Mouse (Mus musculus): ENCODE data around the gene Arsb. TPM values are rescaled to one million over a fixed set of nuclear protein-coding genes. Genes with fewer than 3 reads are reported as not detected.

Arsb gene
- total RNA-seq, 2 experiments from 2014 or later = 78.5 to 79.3 TPM

- DNase-seq (ENCODE audit: low spot score in 2 of 2) = no peak
These were observed 148.8 kb downstream of the Arsb start for GRCm38 (mm10) chr13:93920080-93920785.

- DNase-seq (ENCODE audit: low spot score in 2 of 2) = no peak
These were observed 149.4 kb downstream of the Arsb start for GRCm38 (mm10) chr13:93920786-93921300.

- no peak for DNase-seq (ENCODE audit: low spot score in 2 of 2)
These were observed 150.6 kb downstream of the Arsb start for GRCm38 (mm10) chr13:93921831-93922565.

- DNase-seq (ENCODE audit: low spot score in 2 of 2) = no peak
These were observed 151.1 kb downstream of the Arsb start for GRCm38 (mm10) chr13:93922566-93922910.

GRCm38 (mm10) chr13:93924735-93925432 lies 153.5 kb downstream of the Arsb start:
- DNase-seq (ENCODE audit: low spot score in 2 of 2) = no peak

GRCm38 (mm10) chr13:93930561-93931340 lies 159.3 kb downstream of the Arsb start:
- DNase-seq (ENCODE audit: low spot score in 2 of 2) = peak; percentile 64 to 71

GRCm38 (mm10) chr13:93936455-93936854 lies 165.0 kb downstream of the Arsb start:
- no peak for DNase-seq (ENCODE audit: low spot score in 2 of 2)

GRCm38 (mm10) chr13:93938118-93938517 lies 166.7 kb downstream of the Arsb start:
- DNase-seq (ENCODE audit: low spot score in 2 of 2) = no peak

- no peak for DNase-seq (ENCODE audit: low spot score in 2 of 2)
These were observed 168.1 kb downstream of the Arsb start for GRCm38 (mm10) chr13:93939363-93940127.

GRCm38 (mm10) chr13:93940742-93941531 lies 169.5 kb downstream of the Arsb start:
- no peak for DNase-seq (ENCODE audit: low spot score in 2 of 2)

GRCm38 (mm10) chr13:93950996-93951395 lies 179.6 kb downstream of the Arsb start:
- no peak for DNase-seq (ENCODE audit: low spot score in 2 of 2)

- no peak for DNase-seq (ENCODE audit: low spot score in 2 of 2)
These were observed 180.1 kb downstream of the Arsb start for GRCm38 (mm10) chr13:93951555-93951954.

GRCm38 (mm10) chr13:93952466-93952865 lies 181.0 kb downstream of the Arsb start:
- no peak for DNase-seq (ENCODE audit: low spot score in 2 of 2)

- no peak for DNase-seq (ENCODE audit: low spot score in 2 of 2)
These were observed 186.5 kb downstream of the Arsb start for GRCm38 (mm10) chr13:93957907-93958306.

- DNase-seq (ENCODE audit: low spot score in 2 of 2) = no peak
These were observed 194.8 kb downstream of the Arsb start for GRCm38 (mm10) chr13:93966271-93966670.

- DNase-seq (ENCODE audit: low spot score in 2 of 2) = peak; percentile 27 to 38
These were observed 195.7 kb downstream of the Arsb start for GRCm38 (mm10) chr13:93967138-93967537.

GRCm38 (mm10) chr13:93970115-93970514 lies 198.7 kb downstream of the Arsb start:
- no peak for DNase-seq (ENCODE audit: low spot score in 2 of 2)

- DNase-seq (ENCODE audit: low spot score in 2 of 2) = no peak
These were observed 201.0 kb downstream of the Arsb start for GRCm38 (mm10) chr13:93972423-93972822.

GRCm38 (mm10) chr13:93975668-93976067 lies 204.2 kb downstream of the Arsb start:
- no peak for DNase-seq (ENCODE audit: low spot score in 2 of 2)

Measured in left cerebral cortex, adult 18-20 months (tissue).